Mouse (Mus musculus) midbrain, embryonic 10.5 days (tissue): ENCODE measurements at regions not wholly inside any gene's neighbourhood (a gene's known extent, or its start where the extent isn't known, plus 50 kb on each side); places are given as distances from the start of the nearest gene placed in this dataset.

Experiments
- DNase-seq: peaks from one replicate; pipeline ENCODE4 v3.0.0-alpha.2; 2017; ENCODE audit warnings: low spot score
- H3K27ac ChIP-seq: fragments of 300-500 bp; sonication (generic); replicated peaks from 2 replicates; pipeline ENCODE4 v1.5.1; 2016; ENCODE audit warnings: mild to moderate bottlenecking
- H3K27me3 ChIP-seq: fragments of 300-500 bp; sonication (generic); 2 replicates; pipeline ENCODE4 v1.6.1; 2016; ENCODE audit warnings: low read depth, mild to moderate bottlenecking; ENCODE audit not compliant: poor library complexity, severe bottlenecking
- H3K36me3 ChIP-seq: fragments of 300-500 bp; sonication (generic); 2 replicates; pipeline ENCODE4 v1.6.1; 2016; ENCODE audit warnings: mild to moderate bottlenecking, moderate library complexity
- H3K4me1 ChIP-seq: fragments of 300-500 bp; sonication (generic); 2 replicates; pipeline ENCODE4 v1.6.1; 2016
- H3K4me3 ChIP-seq: fragments of 300-500 bp; sonication (generic); 2 replicates; pipeline ENCODE4 v1.5.1; 2016; ENCODE audit warnings: mild to moderate bottlenecking, moderate library complexity
- H3K9me3 ChIP-seq: fragments of 300-500 bp; sonication (generic); replicated peaks from 2 replicates; pipeline ENCODE4 v1.6.1; 2016; ENCODE audit warnings: mild to moderate bottlenecking
- WGBS: fragments of 180-500 bp; shearing (Covaris S2); methylation state at CpG from one replicate; pipeline ENCODE4 v1.1.7; 2016; 5-methylcytosine and 5-hydroxymethylcytosine counted together

DNA sequence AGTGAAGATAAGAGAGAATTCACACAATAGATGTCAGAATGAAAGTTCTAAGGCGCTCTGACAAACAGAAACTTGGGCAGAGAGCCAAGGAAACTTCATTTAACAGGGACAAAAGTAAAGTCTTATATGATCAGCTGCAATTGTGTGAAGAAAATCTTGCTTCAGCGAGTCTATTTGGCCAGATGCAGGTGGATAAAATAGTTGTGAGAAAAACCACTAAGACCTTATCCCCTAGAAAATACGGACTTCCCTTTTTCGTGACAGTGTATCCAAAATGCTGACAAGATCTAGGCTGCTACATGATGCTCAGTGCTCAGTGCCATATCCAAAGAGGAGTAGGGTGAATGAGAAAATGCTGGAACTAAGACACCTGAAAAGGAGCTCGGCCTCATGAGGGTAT, 274.7 kb upstream of the Ppargc1a start:
- H3K36me3 ChIP-seq: no peaks in the 10 kb centered on the region
- H3K27me3 ChIP-seq: no peaks in the 10 kb centered on the region
- no peak for DNase-seq
- no peaks in the 10 kb centered on the region for H3K9me3 ChIP-seq
- H3K4me1 ChIP-seq: no peaks in the 10 kb centered on the region
- no peak overlapping the region for H3K27ac ChIP-seq
- 89% methylated on average over 5 of the region's 5 CpGs for WGBS
- H3K4me3 ChIP-seq: no peak overlapping the region

DNA sequence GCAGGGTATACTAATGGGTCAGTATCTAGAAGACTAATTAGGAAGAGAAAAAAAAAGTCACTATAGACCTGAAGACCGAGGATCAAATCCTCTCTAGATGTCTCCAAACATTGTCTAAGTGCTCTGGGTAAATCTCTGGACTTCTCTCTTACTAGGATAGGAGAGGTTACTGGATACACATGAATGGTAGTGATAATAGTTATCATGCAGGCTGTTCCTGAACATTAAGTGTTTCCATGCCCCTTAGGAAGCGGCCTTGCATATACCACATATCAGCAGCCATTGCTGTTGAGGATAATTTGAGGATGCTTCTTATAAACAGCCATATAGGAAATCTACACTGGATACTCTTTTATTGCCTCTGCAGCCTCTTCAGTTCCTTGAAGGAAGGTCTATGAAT, 274.2 kb upstream of the Ppargc1a start:
- no peaks in the 10 kb centered on the region for H3K36me3 ChIP-seq
- H3K4me1 ChIP-seq: no peaks in the 10 kb centered on the region
- H3K27me3 ChIP-seq: no peaks in the 10 kb centered on the region
- H3K27ac ChIP-seq: no peak overlapping the region
- no peaks in the 10 kb centered on the region for H3K9me3 ChIP-seq
- H3K4me3 ChIP-seq: no peak overlapping the region
- 92% methylated on average over 2 of the region's 2 CpGs for WGBS
- DNase-seq: no peak

DNA sequence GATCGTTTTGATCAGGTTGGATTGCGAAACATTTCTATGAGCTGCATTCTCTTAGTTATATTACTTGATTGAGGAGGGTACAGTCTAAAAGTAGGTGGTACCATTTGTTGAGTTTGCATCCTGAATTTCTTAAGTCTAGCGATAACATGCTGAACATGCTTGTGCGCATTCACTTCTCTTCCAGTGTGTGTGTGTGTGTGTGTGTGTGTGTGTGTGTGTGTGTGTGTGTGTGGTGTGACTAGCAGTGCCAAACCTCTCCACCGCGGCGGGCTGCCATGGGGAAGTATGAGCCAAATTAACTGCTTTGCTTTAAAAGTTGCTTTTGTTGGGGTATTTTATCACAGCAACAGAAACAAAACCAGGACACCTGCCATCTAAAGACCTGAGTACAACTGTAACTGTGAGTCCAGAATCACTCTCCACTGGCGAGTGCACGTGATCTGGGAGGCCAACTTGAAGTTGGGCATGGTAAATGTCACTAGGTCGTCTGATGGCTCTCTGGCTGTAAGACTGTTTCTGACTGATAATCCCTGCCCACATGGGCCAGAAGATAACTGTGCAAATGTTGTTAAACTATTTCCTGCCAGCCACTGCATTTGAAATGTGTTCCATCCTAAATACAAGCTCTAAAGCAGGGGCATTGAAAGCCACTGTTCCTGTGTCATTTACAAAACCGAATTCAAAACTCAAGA, 273.3 kb upstream of the Ppargc1a start:
- H3K9me3 ChIP-seq: no peaks in the 10 kb centered on the region
- no peaks in the 10 kb centered on the region for H3K4me1 ChIP-seq
- no peak overlapping the region for H3K27ac ChIP-seq
- no peak for DNase-seq
- H3K36me3 ChIP-seq: no peaks in the 10 kb centered on the region
- 91% methylated on average over 11 of the region's 11 CpGs for WGBS
- no peaks in the 10 kb centered on the region for H3K27me3 ChIP-seq
- no peak overlapping the region for H3K4me3 ChIP-seq

DNA sequence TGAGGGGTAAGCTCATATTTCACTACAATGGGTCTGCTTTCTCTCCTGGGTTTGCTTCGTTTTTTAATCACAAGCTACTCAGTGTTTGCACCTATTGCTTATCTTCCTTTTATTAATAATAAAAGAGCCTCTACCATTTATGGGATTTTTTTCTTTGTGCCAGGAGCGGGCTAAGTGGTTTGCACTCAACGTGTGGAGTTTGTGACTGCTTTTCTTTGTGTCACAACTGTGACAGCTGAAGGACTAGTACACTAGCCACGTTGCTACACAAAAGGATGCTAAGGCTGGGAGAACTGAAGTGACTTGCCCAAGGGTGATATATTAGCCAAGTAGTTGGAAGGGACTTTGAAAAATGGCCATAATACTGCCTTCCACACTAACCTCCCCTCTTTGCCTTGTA, 271.8 kb upstream of the Ppargc1a start:
- no peaks in the 10 kb centered on the region for H3K27me3 ChIP-seq
- DNase-seq: no peak
- H3K9me3 ChIP-seq: no peaks in the 10 kb centered on the region
- no peaks in the 10 kb centered on the region for H3K36me3 ChIP-seq
- H3K27ac ChIP-seq: no peak overlapping the region
- no peaks in the 10 kb centered on the region for H3K4me1 ChIP-seq
- no peak overlapping the region for H3K4me3 ChIP-seq
- WGBS: 80% methylated on average over 4 of the region's 4 CpGs

DNA sequence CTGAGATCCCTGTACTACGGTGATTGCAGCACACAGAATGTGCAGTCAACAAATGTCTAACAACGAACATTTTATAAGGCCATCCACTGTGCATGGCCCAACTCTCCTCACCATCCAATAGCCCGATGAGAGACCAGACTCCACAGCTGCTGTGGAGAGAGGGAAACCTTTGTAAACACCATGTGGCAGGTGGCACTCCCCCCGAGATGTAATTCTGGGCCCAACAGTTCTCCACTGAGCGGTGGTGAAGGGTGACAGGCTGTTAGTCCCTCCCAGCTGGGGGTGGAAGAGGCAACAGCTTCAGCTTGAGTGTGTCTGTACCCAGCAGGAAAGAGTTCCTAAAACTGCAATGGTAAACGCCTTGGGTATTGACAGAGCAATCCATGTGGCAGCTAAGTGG, 263.0 kb upstream of the Ppargc1a start:
- no peaks in the 10 kb centered on the region for H3K4me1 ChIP-seq
- 81% methylated on average over 6 of the region's 6 CpGs for WGBS

DNA sequence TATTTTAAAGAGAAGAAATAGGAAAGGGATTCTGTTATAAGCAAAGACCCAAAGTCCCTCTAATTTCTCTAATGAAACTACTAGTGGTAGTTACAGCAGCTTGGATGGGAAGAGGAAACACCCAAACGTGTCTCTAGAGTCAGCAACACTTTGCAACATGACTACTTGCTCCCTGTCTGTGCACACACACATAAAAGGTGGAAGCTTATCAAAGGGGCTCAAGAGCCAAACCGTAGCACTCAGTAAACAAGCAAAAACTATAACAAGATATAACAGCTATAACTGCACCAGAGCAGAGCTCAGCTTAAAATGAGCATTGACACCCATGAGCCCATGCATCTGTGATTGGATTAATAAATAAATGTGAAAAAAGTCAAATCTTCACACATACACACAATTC, 262.5 kb upstream of the Ppargc1a start:
- no peaks in the 10 kb centered on the region for H3K36me3 ChIP-seq
- H3K9me3 ChIP-seq: no peaks in the 10 kb centered on the region
- no peak overlapping the region for H3K27ac ChIP-seq
- no peaks in the 10 kb centered on the region for H3K4me1 ChIP-seq
- DNase-seq: no peak
- no peaks in the 10 kb centered on the region for H3K27me3 ChIP-seq
- H3K4me3 ChIP-seq: no peak overlapping the region
- 80% methylated on average over 2 of the region's 2 CpGs for WGBS

More for the DNA sequence above, 263.0 kb upstream of the Ppargc1a start:
- DNase-seq: no peak
- Histone ChIP-seq H3K4me3 (no peak overlapping the region), H3K27ac (no peak overlapping the region), H3K9me3 (no peaks in the 10 kb centered on the region), H3K27me3 (no peaks in the 10 kb centered on the region), H3K36me3 (no peaks in the 10 kb centered on the region)

DNA sequence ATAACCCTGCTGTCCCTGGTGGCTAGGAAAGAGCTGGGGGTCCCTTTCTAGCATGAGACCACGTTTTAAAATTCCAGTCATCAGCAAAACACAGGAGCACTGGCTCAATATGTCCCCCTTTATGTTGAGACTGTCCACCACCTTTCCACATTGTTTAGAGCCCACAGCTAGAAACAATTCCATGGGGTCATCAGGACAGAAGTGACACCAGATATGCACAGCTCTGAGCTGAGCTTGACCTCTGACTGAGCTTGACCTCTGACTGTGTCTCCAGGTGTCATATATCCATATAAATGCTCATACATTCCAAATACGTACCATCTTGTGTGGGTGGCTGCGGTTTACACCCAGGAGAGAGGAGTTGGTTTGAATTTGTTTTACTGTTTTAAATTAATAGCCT, 262.1 kb upstream of the Ppargc1a start:
- no peaks in the 10 kb centered on the region for H3K36me3 ChIP-seq
- H3K27me3 ChIP-seq: no peaks in the 10 kb centered on the region
- H3K4me3 ChIP-seq: no peak overlapping the region
- no peak overlapping the region for H3K27ac ChIP-seq
- DNase-seq: no peak
- no peaks in the 10 kb centered on the region for H3K4me1 ChIP-seq
- 76% methylated on average over 3 of the region's 3 CpGs for WGBS
- no peaks in the 10 kb centered on the region for H3K9me3 ChIP-seq

DNA sequence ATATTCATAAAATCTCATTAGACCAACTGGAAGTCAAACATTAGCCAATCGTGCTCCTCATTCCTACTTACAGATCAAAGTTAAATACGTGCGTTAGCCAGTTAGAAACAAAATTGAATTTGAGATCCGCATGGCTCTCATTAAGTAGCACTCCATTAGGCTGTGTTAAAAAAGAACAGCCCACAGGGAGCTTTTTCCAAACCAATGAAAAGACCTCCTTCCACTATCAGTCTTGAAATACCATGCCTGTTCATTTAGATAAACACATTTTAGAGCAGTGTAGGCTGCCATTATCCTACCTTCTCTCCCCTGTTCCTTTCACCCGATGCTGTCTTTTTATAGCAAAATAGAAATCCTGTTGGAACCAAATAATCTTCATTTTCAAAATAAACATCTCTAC, 261.5 kb upstream of the Ppargc1a start:
- no peaks in the 10 kb centered on the region for H3K9me3 ChIP-seq
- no peak overlapping the region for H3K27ac ChIP-seq
- H3K4me1 ChIP-seq: no peaks in the 10 kb centered on the region
- no peaks in the 10 kb centered on the region for H3K27me3 ChIP-seq
- 82% methylated on average over 5 of the region's 5 CpGs for whole genome bisulfite sequencing
- DNase-seq: no peak
- H3K4me3 ChIP-seq: no peak overlapping the region
- no peaks in the 10 kb centered on the region for H3K36me3 ChIP-seq

DNA sequence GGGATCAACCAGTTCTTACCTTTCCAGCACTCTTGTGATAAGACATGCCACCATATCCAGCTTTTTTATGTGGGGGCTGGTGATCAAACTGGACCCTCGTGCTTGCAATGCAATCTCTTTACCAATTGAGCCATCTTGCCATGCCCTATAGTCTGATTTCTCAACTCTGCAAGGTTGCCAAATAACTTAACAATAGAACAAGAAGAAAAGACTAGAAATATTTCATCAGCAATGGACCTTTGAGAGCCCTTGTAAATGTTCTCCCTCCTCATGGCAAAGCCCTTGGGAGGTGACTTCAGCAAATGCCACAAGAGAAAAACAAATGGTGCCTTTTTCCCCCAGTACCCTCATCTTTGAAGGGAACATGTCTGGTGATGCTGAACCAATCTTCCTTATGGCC, 258.7 kb upstream of the Ppargc1a start:
- no peaks in the 10 kb centered on the region for H3K36me3 ChIP-seq
- H3K27me3 ChIP-seq: no peaks in the 10 kb centered on the region
- H3K27ac ChIP-seq: no peak overlapping the region
- no peaks in the 10 kb centered on the region for H3K9me3 ChIP-seq
- DNase-seq: no peak
- WGBS: 77% methylated on average over 1 of the region's 1 CpGs
- H3K4me1 ChIP-seq: no peaks in the 10 kb centered on the region
- H3K4me3 ChIP-seq: no peak overlapping the region

DNA sequence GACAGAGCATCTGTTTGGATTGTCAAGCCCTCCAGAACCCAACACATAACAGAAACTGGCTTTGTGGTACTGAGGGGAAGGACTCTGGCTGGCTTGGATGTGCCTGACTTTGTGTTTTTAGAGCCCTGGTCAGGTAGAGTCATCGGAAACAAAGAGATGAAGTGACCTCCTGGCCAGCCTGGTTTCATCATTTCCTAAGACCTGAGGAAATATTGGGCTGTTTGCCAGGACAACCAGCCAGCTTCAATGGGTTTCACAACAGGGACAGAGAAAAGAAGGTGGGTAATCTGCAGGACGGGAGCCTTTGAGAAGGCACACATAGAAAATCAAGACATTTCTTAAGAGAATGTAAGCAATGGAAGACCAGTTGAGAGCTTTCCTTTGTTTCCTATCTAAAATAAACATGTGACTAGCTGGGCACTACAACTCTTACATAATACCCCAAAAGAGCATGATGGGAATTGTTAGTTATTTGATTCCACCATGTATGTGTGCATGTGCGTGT, 258.1 kb upstream of the Ppargc1a start:
- DNase-seq: no peak
- H3K4me1 ChIP-seq: no peaks in the 10 kb centered on the region
- no peaks in the 10 kb centered on the region for H3K36me3 ChIP-seq
- H3K4me3 ChIP-seq: no peak overlapping the region
- H3K9me3 ChIP-seq: no peaks in the 10 kb centered on the region
- WGBS: 91% methylated on average over 3 of the region's 3 CpGs
- no peaks in the 10 kb centered on the region for H3K27me3 ChIP-seq
- no peak overlapping the region for H3K27ac ChIP-seq

DNA sequence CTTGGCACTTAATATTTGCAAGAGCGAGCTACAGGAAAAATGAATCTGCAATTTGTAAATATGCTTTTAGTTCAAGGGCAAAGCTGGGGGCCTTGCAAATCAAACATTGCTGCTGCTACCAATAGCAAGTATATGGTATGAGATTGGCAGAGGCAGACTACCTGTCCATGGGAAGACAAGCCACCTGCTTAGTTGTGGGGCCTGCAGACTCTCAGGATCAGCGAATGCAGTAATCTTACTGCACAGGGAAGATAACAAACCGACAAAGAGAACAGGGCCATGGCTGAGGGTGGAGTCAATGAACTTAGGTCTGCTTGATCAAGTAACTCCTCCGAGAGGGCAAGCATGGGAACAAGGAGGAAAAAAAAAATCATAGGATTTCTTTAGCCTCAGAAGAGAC, 257.2 kb upstream of the Ppargc1a start:
- DNase-seq: no peak
- H3K27me3 ChIP-seq: no peaks in the 10 kb centered on the region
- H3K4me1 ChIP-seq: no peaks in the 10 kb centered on the region
- WGBS: 81% methylated on average over 4 of the region's 4 CpGs
- no peaks in the 10 kb centered on the region for H3K36me3 ChIP-seq
- no peaks in the 10 kb centered on the region for H3K9me3 ChIP-seq
- no peak overlapping the region for H3K4me3 ChIP-seq
- no peak overlapping the region for H3K27ac ChIP-seq

DNA sequence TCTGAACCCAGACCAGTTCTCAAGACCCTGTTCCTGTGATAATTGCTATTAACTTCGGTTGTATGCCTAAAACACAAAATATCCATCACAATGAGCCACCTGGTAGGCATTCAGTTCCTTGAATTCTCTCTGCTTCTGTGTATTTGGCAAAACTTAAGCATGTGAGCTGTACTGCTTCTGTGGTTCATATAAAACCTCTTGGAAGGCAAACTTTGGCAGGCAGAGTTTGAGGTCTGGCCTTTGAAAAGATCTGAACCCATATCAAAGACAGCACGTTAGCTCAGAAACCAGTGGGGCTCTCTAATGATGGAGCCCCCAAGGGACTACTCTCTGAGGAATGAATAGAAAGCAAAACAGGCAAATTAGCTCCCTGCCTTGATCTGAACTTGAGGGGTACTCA, 256.1 kb upstream of the Ppargc1a start:
- Histone ChIP-seq H3K27ac (no peak overlapping the region), H3K36me3 (no peaks in the 10 kb centered on the region), H3K27me3 (no peaks in the 10 kb centered on the region), H3K4me3 (no peak overlapping the region), H3K4me1 (no peaks in the 10 kb centered on the region), H3K9me3 (no peaks in the 10 kb centered on the region)
- WGBS: 74% methylated on average over 2 of the region's 2 CpGs
- DNase-seq: no peak

DNA sequence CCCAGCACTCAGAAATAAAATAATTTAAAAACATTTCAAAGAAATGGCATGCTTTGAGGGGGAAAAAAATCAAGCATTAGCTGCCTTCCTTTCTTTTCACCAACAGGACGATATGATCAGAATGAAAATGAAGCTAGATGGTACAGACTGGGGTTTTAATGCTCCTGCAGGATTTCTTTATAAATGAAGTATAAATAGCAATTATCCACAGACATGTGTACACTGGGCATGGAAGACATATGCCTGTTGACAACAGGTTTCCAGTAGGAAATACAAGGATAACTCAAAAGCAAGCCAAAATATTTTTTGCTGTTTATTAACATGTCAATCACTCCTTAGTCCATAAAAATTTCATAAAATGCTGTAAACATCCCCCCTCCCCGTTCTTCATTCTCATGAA, 248.7 kb upstream of the Ppargc1a start:
- Histone ChIP-seq H3K27ac (no peak overlapping the region), H3K4me3 (no peak overlapping the region), H3K27me3 (no peaks in the 10 kb centered on the region), H3K4me1 (no peaks in the 10 kb centered on the region), H3K9me3 (no peaks in the 10 kb centered on the region), H3K36me3 (no peaks in the 10 kb centered on the region)
- 85% methylated on average over 2 of the region's 2 CpGs for WGBS
- DNase-seq: no peak

DNA sequence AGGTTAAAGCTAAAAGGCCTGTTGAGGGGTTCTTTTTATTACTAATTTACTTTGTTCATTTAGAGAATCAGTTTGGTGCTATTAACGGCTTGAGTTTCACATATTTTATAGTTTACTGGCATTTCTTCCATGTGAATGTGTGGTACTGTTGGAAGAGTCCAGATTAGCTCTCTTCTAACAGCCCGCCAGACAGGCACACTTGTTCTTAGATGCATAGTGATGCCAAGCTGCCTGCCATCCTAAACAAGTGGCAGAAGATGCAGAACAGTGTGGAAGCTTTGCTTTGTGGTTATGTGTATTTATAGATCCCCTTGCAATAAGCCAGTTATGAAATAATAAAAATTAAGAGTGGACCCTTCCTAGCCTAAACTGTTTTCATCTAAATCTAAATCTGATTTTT, 244.2 kb upstream of the Ppargc1a start:
- H3K4me3 ChIP-seq: no peak overlapping the region
- DNase-seq: no peak
- no peaks in the 10 kb centered on the region for H3K4me1 ChIP-seq
- 87% methylated on average over 2 of the region's 2 CpGs for WGBS
- no peaks in the 10 kb centered on the region for H3K27me3 ChIP-seq
- no peaks in the 10 kb centered on the region for H3K9me3 ChIP-seq
- no peak overlapping the region for H3K27ac ChIP-seq
- H3K36me3 ChIP-seq: no peaks in the 10 kb centered on the region
